Mouse (Mus musculus) testis, adult 2 months (tissue): ENCODE results near the gene Mlc1.

Experiments
- CTCF ChIP-seq: fragments of 200-500 bp; IDR thresholded peaks from 2 replicates; pipeline ENCODE4 v1.5.1; 2012; ENCODE audit warnings: low read depth, mild to moderate bottlenecking, inconsistent platforms, low read length, moderate library complexity; ENCODE audit not compliant: control insufficient read depth, insufficient read depth, insufficient replicate concordance
- POLR2A ChIP-seq: fragments of 200-500 bp; IDR thresholded peaks from 2 replicates; pipeline ENCODE4 v1.6.1; 2012; ENCODE audit warnings: low read depth, mild to moderate bottlenecking, inconsistent platforms, low read length, moderate library complexity; ENCODE audit not compliant: control insufficient read depth

- TF ChIP-seq POLR2A (no peak), CTCF (no peak)
These were observed 22.4 kb upstream of the Mlc1 start for GRCm38 (mm10) chr15:89001245-89001644.
